Mouse (Mus musculus): ENCODE results near the gene Cul9.
A peak's percentile ranks its signal among the peaks of the same experiment; 100 is the strongest.
"Not testable (repeated sequence)": the region's sequence is repeated elsewhere in the genome, so short reads cannot be mapped to it uniquely, and the experiment has no call there.

Gene Cul9

DNA sequence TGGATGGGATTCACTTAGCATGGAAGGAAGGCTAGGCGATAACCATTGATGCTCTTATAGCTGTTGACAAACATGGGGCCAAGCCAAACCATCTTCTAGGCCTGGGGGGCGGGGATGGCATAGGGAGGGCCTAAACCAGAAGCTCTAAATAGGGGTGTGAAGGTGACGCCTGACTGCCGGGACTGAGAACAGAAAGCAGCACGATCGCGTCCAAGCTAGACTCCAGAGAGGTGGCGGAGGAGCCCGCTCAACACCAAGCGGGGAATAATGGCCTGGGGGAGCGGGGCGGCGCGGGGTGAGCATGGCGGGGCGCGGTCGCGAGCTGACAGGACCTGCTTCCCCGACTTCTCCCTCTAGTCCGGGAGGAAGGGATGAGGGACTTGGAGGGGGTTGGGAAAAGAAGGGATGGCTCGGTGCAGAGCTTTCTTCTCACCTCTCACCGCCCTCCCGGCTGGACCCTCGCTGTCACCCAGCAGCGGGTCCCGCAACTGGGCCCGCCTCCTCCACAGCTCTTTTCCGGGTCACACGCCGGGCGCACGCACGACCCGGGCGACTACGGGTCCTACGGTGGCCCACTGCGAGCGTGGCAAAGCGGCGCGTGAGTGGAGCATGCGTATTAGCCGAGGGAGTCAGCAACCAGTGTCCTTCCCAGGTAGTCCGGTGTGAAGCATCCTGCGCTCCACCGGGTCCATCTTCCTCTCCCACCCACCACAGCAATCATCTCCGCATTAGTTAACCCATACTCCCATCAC, at the start of gene Cul9:
Cul9 (minus strand) TSS at position 576 of the 752 bp plus-strand sequence.
- DNase-seq (ENCODE audit: extremely low read depth, insufficient read length, low spot score) = no peak

DNA sequence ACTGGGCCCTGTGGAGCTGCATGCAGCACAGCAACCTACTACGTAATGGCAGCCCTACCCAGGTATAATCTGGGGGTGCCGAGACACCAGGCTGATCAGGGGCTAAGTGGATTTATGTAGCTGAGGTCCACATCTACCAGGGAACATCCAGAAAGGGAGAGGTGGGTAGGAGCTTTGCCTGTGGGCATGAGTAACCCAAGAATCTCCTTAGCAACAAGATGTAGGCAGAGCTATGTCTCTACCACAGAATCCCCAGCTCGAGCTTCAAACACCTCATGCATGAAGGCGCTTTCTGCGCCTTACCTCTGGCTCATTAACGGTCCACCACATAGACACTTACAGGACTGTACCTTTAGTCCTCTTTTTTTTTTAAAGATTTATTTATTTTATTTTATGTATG, 49.1 kb upstream of the Cul9 start:
- no peak for DNase-seq (ENCODE audit: extremely low read depth, insufficient read length, low spot score)

- no peak for DNase-seq (ENCODE audit: extremely low read depth, insufficient read length, low spot score)
Measured at GRCm38 (mm10) chr17:46594606-46595005, 48.4 kb upstream of the Cul9 start.

DNA sequence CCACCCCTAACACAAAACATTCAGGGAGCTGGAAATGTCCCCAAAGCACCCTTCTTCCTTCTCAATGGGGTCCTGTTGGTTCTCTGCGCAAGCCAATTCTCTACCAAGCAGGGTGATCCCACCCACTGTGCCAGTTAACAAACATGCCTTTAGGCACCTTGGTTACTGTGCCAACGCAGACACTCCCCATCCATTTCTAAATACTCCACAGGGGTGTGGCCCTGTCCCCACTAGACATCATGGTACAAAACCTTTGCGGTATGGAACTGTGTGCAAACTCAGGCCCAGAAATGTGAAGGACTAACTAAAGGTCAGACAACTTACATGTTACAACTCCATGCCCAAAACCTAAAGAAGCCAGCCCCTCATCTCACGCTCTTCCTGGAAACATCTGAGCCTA, 46.9 kb upstream of the Cul9 start:
- DNase-seq (ENCODE audit: extremely low read depth, insufficient read length, low spot score) = no peak

DNA sequence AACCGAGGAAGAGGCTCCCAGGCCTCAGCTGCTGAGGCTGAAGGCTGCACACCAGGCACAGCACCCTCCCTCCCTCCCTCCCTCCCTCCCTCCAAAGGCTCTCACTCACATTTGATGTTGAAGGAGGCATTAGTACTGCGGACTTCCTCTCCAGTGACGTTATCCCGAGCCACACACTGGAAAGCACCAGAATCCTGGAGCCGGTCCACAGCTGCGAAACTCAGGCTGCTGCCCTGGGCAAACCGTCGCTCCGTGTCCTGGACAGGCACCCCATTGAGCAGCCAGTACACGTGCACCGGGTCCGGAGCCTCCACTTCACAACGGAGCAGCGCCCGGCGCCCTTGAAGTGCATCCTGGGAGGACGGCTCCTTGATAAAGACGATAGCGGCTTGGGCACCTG, 45.2 kb upstream of the Cul9 start:
- no peak for DNase-seq (ENCODE audit: extremely low read depth, insufficient read length, low spot score)

DNA sequence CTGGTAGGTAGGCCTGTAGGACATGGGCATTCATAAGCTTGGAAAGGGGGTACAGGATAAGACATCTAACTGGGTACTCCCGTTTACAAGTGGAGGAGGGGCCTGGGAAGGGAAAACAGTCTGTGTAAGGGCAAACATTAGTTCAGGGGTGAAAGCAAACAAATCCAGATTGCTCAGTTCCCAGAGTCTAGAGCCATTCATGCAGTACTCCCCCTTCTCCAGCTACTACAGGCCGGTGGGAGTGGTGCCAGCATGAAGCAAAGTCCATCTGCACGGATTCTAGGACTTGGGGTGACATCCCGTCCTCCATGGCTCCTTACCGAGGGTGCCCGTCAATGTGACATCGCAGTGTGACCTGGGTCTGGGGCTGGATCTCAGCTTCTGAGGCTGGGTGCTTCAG, 44.3 kb upstream of the Cul9 start:
- no peak for DNase-seq (ENCODE audit: extremely low read depth, insufficient read length, low spot score)

- no peak for DNase-seq (ENCODE audit: extremely low read depth, insufficient read length, low spot score)
Measured at GRCm38 (mm10) chr17:46589635-46590314, 43.6 kb upstream of the Cul9 start.

GRCm38 (mm10) chr17:46588913-46589312, 42.7 kb upstream of the Cul9 start:
- no peak for DNase-seq (ENCODE audit: extremely low read depth, insufficient read length, low spot score)

DNA sequence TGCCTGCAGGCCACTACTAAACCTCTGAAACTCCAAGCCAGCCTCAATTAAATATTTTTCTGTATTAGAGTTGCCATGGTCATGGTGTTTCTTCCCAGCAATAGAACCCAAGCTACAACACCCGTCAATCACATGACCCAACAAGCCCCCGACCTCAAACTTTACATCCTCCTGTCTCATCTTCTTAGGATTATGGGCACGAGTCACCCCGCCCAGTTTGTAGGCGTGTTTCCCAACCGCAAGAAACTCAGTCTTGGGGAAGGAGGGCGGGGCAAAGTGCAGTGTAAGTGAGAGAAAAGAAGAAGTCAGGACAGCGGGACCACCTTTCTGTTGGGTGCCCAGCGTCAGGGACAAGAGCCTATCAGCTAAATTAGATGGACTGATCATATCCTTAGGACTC, 42.0 kb upstream of the Cul9 start:
- no peak for DNase-seq (ENCODE audit: extremely low read depth, insufficient read length, low spot score)

DNA sequence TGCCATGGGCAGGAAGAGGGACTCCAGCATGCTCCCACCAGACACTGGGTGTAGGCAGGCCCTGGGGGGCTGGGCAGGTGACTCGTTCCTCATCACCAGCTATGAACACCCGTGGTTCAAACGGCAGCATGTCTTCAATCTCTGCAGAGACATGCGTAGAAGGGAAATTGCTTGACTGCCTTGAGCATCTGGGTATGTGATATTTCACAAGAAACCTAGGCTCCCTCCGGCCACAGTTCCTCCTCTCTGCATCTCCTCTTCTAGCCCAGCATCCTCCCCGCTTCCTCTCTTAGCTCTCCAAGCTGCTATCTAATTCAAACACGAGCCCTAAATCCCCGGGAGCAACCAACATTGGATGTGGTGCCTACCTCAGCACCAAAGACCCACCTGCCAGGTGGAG, 40.1 kb upstream of the Cul9 start:
- no peak for DNase-seq (ENCODE audit: extremely low read depth, insufficient read length, low spot score)

- DNase-seq (ENCODE audit: extremely low read depth, insufficient read length, low spot score) = no peak
Measured at GRCm38 (mm10) chr17:46578650-46579049, 32.5 kb upstream of the Cul9 start.

GRCm38 (mm10) chr17:46576070-46576469, 29.9 kb upstream of the Cul9 start:
- DNase-seq (ENCODE audit: extremely low read depth, insufficient read length, low spot score) = no peak

DNA sequence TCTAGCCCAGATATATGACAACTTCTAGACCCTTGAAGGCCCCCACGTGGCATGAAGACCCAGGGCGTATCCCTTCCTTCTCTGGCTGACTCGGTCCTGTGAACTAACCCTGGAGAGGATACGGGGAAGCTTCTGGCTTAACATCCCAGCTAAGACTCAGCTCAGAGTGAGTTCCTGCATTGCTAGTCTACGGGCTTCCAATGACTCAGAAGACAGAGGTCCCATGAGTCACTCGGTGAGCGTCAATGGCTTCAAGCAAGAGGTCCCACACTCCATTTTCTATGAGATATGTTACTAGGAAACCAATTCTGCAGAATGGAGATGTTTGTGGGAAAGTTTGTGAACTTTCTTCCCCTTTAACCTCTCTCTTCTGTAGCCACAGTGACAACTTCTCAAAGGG, 28.3 kb upstream of the Cul9 start:
- no peak for DNase-seq (ENCODE audit: extremely low read depth, insufficient read length, low spot score)

GRCm38 (mm10) chr17:46571005-46571404, 24.8 kb upstream of the Cul9 start:
- no peak for DNase-seq (ENCODE audit: extremely low read depth, insufficient read length, low spot score)

GRCm38 (mm10) chr17:46559146-46559545, 13.0 kb upstream of the Cul9 start:
- DNase-seq (ENCODE audit: extremely low read depth, insufficient read length, low spot score) = no peak

DNA sequence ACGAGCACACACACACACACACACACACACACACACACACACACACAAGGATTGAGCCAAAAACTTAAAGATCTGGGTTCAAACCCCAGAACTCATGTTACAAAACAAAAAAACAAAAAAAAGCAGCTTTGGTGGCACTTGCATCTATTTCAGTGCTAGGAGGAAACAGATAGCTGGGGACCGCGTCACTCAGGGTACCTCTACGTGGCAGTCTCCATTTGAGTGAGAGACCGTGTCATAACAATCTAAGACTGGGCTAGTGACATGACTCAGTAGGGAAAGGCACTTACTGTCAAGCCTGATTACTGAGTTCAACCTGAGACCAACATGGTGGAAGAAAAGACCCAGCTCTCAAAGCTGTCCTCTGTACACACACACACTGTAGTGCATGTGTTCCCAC, 12.0 kb upstream of the Cul9 start:
- no peak for DNase-seq (ENCODE audit: extremely low read depth, insufficient read length, low spot score)

DNA sequence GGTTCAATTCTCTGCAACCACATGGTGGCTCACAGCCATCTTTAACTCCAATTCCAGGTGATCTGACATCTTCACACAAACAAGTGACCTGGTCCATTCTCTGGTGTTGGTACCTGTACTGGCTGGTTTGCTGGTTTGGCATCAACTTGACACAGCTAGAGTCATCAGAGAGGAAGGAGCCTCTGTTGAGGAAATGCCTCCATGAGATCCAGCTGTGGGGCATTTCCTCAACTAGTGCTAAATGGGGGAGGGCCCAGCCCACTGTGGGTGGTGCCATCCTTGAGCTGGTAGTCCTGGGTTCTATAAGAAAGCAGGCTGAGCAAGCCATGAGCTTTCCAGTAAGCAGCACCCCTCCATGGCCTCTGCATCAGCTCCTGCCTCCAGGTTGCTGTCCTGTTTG, 11.1 kb upstream of the Cul9 start:
- not testable (repeated sequence) for DNase-seq (ENCODE audit: extremely low read depth, insufficient read length, low spot score)

DNA sequence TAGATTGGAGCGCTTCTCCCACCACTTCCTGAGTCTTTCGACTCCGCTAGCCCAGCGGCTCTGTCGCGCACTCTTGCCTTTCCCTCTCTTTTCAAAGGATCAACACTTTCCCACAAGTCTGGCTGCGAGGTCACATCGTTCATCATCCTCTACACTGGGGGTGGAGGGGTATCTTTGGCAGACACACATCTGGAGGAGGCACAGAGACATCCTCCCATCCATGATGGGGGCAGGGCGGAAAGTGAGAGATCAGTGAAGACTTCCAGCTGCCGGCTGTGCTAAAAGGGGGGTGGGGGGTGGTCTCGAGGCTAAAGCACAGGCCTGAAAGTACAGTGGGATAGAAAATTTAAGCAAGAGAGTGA, 10.4 kb upstream of the Cul9 start:
- no peak for DNase-seq (ENCODE audit: extremely low read depth, insufficient read length, low spot score)

DNA sequence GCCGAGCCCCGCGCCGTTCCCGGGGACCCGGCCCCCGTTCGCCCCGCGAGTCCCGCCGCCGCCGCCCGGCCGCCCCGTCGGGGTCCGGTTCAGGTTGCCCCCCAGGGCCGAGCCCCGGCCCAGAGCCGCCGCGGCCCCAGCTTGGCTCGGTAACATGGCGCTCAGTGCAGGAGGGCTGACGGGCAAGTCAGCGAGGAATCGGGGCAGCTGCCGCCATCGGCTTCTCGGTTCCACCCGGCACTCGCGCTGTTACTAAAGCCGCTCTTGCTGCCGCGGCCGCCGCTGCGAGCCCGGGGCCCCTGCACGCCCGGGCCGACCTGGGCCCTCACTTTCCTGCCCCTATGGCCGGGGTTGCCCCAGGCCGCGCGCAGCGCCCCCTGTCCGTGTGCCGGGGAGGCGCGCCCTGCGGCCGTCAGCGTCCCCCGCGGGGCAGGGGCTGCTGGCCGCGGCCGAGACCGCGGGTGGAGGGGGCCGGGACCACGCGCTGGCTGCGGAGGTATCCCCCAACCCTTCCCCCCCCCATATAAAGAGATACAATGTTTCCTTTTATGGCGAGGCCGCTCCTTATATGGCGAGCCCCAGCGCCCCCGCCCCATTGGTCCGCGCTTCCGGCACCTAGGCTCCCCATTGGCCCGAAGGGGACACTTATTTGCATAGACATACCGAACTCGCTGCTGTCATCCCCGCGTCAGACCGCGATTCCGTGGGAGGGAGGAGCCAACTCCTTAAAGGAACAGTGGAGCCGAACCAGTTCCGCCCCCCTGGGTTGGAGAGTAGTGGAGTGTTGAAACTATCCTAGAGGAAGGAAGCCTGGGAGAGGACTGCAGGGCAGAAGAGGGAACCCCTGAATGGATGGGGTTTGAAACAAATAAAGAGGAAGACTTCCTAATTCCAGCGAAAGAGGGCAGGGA, 9.7 kb upstream of the Cul9 start, which contains the start of gene Srf:
Srf (minus strand) TSS at position 503 of the 911 bp plus-strand sequence.
- peak; percentile 98 for DNase-seq (ENCODE audit: extremely low read depth, insufficient read length, low spot score)

DNA sequence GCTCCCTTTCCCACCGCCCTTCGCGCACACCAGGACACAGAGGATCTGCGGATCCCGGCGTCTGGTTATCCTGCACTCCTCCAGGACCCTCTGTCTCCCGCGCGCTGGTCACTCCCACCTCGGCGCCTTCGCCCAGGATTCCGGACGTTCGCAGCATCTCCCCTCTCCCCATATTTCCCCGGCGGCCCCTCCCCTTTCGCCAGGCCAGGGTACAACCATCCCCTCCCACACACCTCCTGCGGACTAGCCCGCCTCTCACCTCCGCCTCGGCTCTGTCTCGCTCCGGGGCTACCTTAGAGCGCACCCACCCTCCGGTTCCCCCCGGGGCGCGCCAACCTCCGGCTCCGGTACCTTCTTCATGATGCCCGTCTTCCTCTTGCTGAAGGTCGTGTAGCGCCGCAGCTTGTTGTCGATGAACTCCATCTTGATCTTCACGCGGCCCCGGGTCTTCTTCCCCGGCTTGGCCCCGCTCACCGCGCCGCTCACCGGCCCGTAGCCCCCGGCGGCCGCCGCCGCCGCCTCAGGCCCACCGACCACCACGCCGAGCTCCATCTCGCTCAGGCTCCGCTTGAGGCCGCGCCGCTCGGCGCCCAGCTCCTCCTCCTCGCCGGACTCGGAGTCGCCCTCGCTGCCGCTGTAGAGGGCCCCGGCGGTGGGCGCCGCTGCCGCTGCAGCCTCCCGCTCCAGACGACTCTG, 8.9 kb upstream of the Cul9 start:
- DNase-seq (ENCODE audit: extremely low read depth, insufficient read length, low spot score) = peak; percentile 64

GRCm38 (mm10) chr17:46554646-46554976, 8.4 kb upstream of the Cul9 start:
- DNase-seq (ENCODE audit: extremely low read depth, insufficient read length, low spot score) = no peak
